Mouse (Mus musculus): ENCODE data around the gene Mboat2.

Mboat2 gene

GRCm38 (mm10) chr12:24947065-24947464 lies 116.4 kb downstream of the Mboat2 start:
- DNase-seq (ENCODE audit: low spot score in 2 of 2), result no peak

GRCm38 (mm10) chr12:24948344-24948743 lies 117.7 kb downstream of the Mboat2 start:
- DNase-seq (ENCODE audit: low spot score in 2 of 2), result no peak

GRCm38 (mm10) chr12:24950376-24951046 lies 119.8 kb downstream of the Mboat2 start:
- DNase-seq (ENCODE audit: low spot score in 2 of 2), result no peak

GRCm38 (mm10) chr12:24952147-24952546 lies 121.5 kb downstream of the Mboat2 start:
- peak; percentile 28 for DNase-seq (ENCODE audit: low spot score in 2 of 2)

GRCm38 (mm10) chr12:24955137-24955536 lies 124.5 kb downstream of the Mboat2 start:
- DNase-seq (ENCODE audit: low spot score in 2 of 2), result no peak

- no peak for DNase-seq (ENCODE audit: low spot score in 2 of 2)
Measured at GRCm38 (mm10) chr12:24958526-24958925, 127.8 kb downstream of the Mboat2 start.

- DNase-seq (ENCODE audit: low spot score in 2 of 2), result no peak
Measured at GRCm38 (mm10) chr12:24961821-24962220, 131.1 kb downstream of the Mboat2 start.

- no peak for DNase-seq (ENCODE audit: low spot score in 2 of 2)
Measured at GRCm38 (mm10) chr12:24962362-24962967, 131.8 kb downstream of the Mboat2 start.

- DNase-seq (ENCODE audit: low spot score in 2 of 2), result no peak
Measured at GRCm38 (mm10) chr12:24963393-24964022, 132.8 kb downstream of the Mboat2 start.

- DNase-seq (ENCODE audit: low spot score in 2 of 2), result no peak
Measured at GRCm38 (mm10) chr12:24965406-24965805, 134.7 kb downstream of the Mboat2 start.

GRCm38 (mm10) chr12:24966046-24966445 lies 135.4 kb downstream of the Mboat2 start:
- no peak for DNase-seq (ENCODE audit: low spot score in 2 of 2)

GRCm38 (mm10) chr12:24971490-24972200 lies 141.0 kb downstream of the Mboat2 start:
- no peak for DNase-seq (ENCODE audit: low spot score in 2 of 2)

GRCm38 (mm10) chr12:24972371-24973350 lies 142.0 kb downstream of the Mboat2 start:
- DNase-seq (ENCODE audit: low spot score in 2 of 2), result no peak

- DNase-seq (ENCODE audit: low spot score in 2 of 2), result no peak
Measured at GRCm38 (mm10) chr12:24973586-24973985, 142.9 kb downstream of the Mboat2 start.

- DNase-seq (ENCODE audit: low spot score in 2 of 2), result peak; percentile 96
Measured at GRCm38 (mm10) chr12:24974446-24975114, 143.9 kb downstream of the Mboat2 start, which contains the start of gene Kidins220. Gene Kidins220, plus strand, starts transcription at chr12:24974925.

- DNase-seq (ENCODE audit: low spot score in 2 of 2), result peak; percentile 50 to 59
Measured at GRCm38 (mm10) chr12:24975115-24975733, 144.5 kb downstream of the Mboat2 start.

GRCm38 (mm10) chr12:24985226-24985625 lies 154.5 kb downstream of the Mboat2 start:
- DNase-seq (ENCODE audit: low spot score in 2 of 2), result no peak

- no peak for DNase-seq (ENCODE audit: low spot score in 2 of 2)
Measured at GRCm38 (mm10) chr12:24995350-24995749, 164.7 kb downstream of the Mboat2 start.

GRCm38 (mm10) chr12:25005350-25005749 lies 174.7 kb downstream of the Mboat2 start:
- DNase-seq (ENCODE audit: low spot score in 2 of 2), result no peak

- DNase-seq (ENCODE audit: low spot score in 2 of 2), result no peak
Measured at GRCm38 (mm10) chr12:25009957-25010356, 179.3 kb downstream of the Mboat2 start.

Measured in natural killer cell, adult 2 months (primary cell).